Mouse (Mus musculus) thymus, adult 2 months (tissue): Measurements from ENCODE around the gene Bsdc1.

Experiments used
- CTCF ChIP-seq: fragments of 200-500 bp; IDR thresholded peaks from 2 replicates; pipeline ENCODE4 v1.5.1; 2012; ENCODE audit warnings: mild to moderate bottlenecking, control low read depth, low read length, moderate library complexity, borderline replicate concordance; ENCODE audit not compliant: control insufficient read depth, poor library complexity, insufficient read depth; ENCODE audit errors: extremely low read depth
- POLR2A ChIP-seq: fragments of 200-500 bp; IDR thresholded peaks from 2 replicates; pipeline ENCODE4 v1.6.1; 2012; ENCODE audit warnings: mild to moderate bottlenecking, low read length, control low read depth, moderate library complexity; ENCODE audit not compliant: control insufficient read depth, poor library complexity, insufficient read depth; ENCODE audit errors: extremely low read depth

DNA sequence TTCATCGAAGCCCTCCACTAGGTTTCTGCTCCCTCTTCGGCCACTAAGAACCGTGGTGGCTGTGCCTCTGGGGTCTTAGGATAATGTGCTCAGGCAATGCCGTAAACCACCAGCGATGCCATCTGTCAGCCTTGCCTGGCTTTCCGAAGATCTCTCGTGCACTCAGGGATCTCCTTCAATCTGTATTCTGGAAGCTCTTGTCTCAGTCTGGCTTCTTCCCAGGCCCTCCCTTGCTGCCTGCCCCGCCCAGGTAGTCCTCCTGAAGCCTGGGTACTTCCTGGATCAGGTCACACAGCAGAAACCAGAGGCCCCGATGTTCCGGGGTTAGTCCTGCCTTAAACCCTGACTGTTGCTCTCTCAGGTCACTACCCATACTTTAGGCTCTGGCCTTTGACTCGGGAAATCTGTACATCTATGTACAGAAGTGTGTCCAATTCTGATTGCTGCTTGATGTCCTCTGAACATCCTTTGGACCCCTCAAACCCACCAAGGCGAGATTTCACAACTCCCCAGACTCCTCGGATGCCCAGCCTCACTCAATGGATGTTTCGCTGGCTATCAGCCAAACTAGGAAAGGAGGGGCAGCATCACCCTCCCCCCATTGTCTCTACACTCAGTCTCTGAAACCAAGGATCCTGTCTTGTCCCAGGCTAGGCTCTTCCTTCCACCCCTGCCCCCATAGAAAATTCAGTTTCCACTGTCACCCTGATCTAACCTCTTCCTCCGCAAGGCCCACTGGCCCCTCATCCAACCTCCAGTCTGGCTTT, 47.6 kb downstream of the Bsdc1 start:
- TF ChIP-seq CTCF: no peak
- no peak for TF ChIP-seq POLR2A
